Mouse (Mus musculus) bone marrow macrophage, adult 2 months (primary cell): ENCODE data around the gene Dusp8.

Experiments used
- CTCF ChIP-seq: IDR thresholded peaks from 2 replicates; pipeline ENCODE4 v1.5.1; 2012; ENCODE audit warnings: low read depth, mild to moderate bottlenecking, low read length, moderate library complexity
- POLR2A ChIP-seq: IDR thresholded peaks from 2 replicates; pipeline ENCODE4 v1.6.1; 2012; ENCODE audit warnings: mild to moderate bottlenecking, low read depth, low read length, borderline replicate concordance

DNA sequence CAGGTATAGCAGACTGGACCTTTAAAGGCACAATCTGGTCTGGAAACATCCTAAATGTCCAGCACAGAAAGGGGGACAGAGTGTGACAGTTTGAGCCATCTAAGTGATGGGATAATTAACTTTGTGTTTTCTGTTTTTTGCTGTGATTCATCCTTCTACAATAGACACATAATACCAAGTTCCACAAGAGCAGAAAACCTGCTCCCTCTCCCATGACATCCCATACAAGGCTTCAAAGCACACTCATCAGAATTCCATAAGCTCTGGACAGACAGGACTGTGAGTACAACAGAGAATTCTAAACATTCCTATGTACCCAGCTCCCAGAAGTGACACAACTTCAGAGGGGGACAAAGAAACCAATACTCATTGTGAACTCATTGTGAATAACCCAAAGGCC, 45.1 kb downstream of the Dusp8 start:
- TF ChIP-seq CTCF: no peak
- TF ChIP-seq POLR2A: no peak
